Mouse (Mus musculus) lung, postnatal 10 days (tissue): ENCODE measurements around the gene Bicd2.

Experiments
- DNase-seq: peaks from one replicate; pipeline ENCODE4 v3.0.0; 2021

Gene Bicd2

GRCm38 (mm10) chr13:49341012-49341830, at the start of gene Bicd2:
Gene Bicd2, plus strand, starts transcription at chr13:49341585.
- peak; percentile 98 for DNase-seq

GRCm38 (mm10) chr13:49291949-49292348, 49.4 kb upstream of the Bicd2 start:
- DNase-seq: no peak

GRCm38 (mm10) chr13:49294108-49294507, 47.3 kb upstream of the Bicd2 start:
- DNase-seq: no peak

GRCm38 (mm10) chr13:49296270-49296669, 45.1 kb upstream of the Bicd2 start:
- no peak for DNase-seq

- DNase-seq: no peak
Observed at GRCm38 (mm10) chr13:49298514-49299381, 42.6 kb upstream of the Bicd2 start.

GRCm38 (mm10) chr13:49300771-49301170, 40.6 kb upstream of the Bicd2 start:
- DNase-seq: no peak

GRCm38 (mm10) chr13:49306771-49307310, 34.5 kb upstream of the Bicd2 start:
- peak; percentile 45 for DNase-seq

GRCm38 (mm10) chr13:49307311-49307969, 33.9 kb upstream of the Bicd2 start:
- peak; percentile 73 for DNase-seq

GRCm38 (mm10) chr13:49308206-49308605, 33.2 kb upstream of the Bicd2 start:
- DNase-seq: no peak

- DNase-seq: peak; percentile 39
Observed at GRCm38 (mm10) chr13:49308861-49309403, 32.5 kb upstream of the Bicd2 start.

GRCm38 (mm10) chr13:49309501-49309900, 31.9 kb upstream of the Bicd2 start:
- DNase-seq: no peak

GRCm38 (mm10) chr13:49311642-49312041, 29.7 kb upstream of the Bicd2 start:
- DNase-seq: no peak

- DNase-seq: no peak
Observed at GRCm38 (mm10) chr13:49316386-49317162, 24.8 kb upstream of the Bicd2 start.

GRCm38 (mm10) chr13:49317508-49317907, 23.9 kb upstream of the Bicd2 start:
- DNase-seq: no peak

GRCm38 (mm10) chr13:49317914-49318313, 23.5 kb upstream of the Bicd2 start:
- no peak for DNase-seq

- DNase-seq: peak; percentile 53
Observed at GRCm38 (mm10) chr13:49320040-49320439, 21.3 kb upstream of the Bicd2 start, which contains the start of gene Fgd3. Gene Fgd3, minus strand, starts transcription at chr13:49320311.

- no peak for DNase-seq
Observed at GRCm38 (mm10) chr13:49320514-49320913, 20.9 kb upstream of the Bicd2 start.

- DNase-seq: no peak
Observed at GRCm38 (mm10) chr13:49321452-49321851, 19.9 kb upstream of the Bicd2 start.

GRCm38 (mm10) chr13:49322169-49322568, 19.2 kb upstream of the Bicd2 start:
- DNase-seq: no peak

GRCm38 (mm10) chr13:49322739-49323138, 18.6 kb upstream of the Bicd2 start:
- DNase-seq: no peak

GRCm38 (mm10) chr13:49324871-49325270, 16.5 kb upstream of the Bicd2 start:
- no peak for DNase-seq
